Mouse (Mus musculus) kidney, adult 18-20 months (tissue): ENCODE measurements around the gene B3gnt3.
"Not testable (repeated sequence)": the region's sequence is repeated elsewhere in the genome, so short reads cannot be mapped to it uniquely, and the experiment has no call there.

Experiments used
- DNase-seq: peaks from one replicate; pipeline ENCODE4 v3.0.0; 2021

Gene B3gnt3

DNA sequence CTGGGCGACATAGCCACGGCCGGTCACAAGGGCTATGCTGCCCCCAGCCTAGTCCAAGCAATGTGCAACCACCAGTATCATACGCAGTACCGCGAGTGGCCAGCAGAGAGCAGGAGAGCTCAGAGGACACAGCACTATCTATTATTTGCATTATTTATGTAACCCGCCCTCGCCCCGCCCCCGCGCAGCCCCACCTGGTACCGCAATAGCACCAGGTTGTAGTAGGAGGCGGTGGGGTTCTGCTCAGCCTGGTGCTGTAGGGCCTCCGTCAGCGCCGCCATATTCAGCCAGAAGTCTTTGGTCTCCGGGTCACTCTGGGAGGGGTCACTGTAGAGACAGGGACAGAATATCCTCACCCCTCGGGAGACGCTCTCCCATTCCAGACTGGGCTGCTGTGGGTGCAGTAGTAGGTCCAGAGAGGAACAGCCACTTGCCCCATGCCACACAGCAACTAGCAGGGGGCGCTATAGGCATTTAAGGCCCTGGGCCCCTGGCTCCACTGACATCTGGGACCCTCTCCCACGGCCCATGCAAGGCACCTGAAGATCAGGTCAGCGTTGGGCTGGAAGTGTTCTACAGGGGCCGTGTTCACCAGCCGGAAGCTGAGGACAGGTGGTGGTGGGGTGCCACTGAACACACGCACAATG is 8.3 kb upstream of the B3gnt3 start:
- DNase-seq: peak; percentile 86

DNA sequence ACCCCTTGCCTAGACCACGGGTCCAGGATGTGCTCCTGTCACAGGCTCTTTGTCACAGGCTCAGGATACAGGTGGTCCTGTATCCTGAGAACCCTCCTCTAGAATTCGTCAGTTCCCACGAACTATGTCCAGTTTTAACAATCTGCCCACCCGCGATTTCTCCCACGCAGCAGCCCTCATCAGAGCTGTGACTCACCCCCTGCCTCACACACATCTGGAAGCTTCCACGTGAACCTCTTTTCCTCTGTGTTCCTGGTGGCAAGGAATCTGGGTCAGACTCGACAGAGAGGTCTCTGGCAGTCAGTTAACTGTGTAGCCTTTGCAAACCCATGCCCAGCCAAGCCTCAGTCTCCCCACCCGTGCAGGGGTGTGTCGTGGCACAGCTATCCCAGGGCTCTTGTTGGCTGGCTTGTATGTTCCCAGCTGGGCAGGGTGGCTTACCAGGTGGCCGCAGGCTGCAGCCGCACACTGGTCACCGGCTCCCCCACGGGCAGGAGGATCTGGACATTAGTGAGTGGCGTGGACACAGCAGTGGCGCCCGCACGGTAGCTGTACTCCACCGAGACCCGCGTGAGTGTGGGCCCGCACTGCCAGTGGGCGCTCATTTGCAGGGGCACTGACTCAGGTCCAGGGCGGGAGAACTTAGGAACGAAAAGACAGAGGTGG is 7.7 kb upstream of the B3gnt3 start:
- no peak for DNase-seq

DNA sequence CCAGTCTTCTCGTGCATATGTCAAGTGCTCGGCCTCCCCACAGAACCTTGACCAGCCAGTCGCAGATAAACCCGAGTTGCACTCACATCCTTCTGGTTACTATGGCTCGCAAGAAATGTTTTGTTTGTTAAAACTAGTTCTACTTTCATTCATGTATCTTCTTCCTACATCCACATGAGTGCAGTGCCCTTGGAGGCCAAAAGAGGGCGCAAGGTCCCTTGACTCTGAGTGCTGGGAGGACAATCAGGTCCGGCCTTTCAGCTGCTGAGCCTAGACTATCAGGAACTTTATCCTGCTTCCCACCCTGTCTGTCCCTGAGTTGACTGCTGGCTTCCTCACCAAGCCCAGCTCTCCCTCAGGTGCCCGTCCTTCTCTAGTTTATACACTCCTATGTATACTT is 6.3 kb upstream of the B3gnt3 start:
- DNase-seq: peak; percentile 45

DNA sequence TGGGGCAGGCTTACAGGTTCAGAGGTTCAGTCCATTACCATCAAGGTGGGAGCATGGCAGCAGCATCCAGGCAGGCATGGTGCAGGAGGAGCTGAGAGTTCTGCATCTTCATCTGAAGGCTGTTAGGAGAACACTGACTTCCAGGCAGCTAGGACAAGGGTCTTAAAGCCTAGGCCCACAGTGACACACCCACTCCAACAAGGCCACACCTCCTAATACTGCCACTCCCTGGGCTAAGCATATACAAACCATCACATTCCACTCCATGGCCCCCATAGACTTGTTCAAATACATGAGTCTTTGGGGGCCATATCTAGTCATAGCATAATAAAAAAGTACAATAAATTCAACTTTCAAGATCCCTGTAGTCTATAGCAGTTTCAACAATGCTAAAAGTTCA is 1.8 kb upstream of the B3gnt3 start:
- DNase-seq: not testable (repeated sequence)

DNA sequence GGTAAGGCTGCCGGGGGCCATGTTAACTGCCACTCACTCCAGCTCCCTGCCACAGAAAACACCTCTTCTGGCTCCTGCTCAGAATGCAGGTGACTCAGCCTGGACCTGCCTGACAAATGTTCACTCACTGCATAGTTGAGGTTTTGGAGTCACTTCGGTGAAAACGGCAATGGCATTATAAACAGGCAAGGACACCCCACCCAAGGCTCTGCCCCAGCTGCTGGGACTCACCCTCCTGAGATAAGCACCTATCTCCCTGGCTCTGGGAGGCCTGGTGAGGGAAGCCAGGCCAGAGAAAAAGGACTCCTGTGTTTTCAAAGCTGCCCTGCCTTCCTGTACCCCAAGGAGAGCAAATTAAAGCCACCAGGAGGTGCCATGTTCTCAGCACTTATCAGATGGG is 1.3 kb upstream of the B3gnt3 start:
- DNase-seq: no peak

DNA sequence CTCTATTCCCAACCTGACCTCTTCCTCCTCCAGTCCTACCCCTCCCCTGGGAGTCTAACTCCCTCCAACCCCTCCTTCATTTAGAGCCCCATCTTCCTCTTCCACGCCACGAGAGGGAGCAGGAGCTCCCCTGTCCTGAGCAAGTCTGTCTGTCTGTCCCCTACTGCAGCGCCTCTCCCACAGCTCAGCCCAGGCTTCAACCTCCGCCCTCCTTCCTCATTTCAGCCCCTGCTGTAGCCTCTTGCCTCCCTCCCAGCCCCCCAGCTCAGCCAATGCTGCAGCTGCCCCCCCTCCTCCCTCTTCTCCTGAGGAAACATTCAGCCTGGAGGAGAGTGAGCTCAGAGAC is 471 bp upstream of the B3gnt3 start:
- no peak for DNase-seq

- DNase-seq: no peak
Observed at GRCm38 (mm10) chr8:71700493-71701269, 908 bp downstream of the B3gnt3 start.

DNA sequence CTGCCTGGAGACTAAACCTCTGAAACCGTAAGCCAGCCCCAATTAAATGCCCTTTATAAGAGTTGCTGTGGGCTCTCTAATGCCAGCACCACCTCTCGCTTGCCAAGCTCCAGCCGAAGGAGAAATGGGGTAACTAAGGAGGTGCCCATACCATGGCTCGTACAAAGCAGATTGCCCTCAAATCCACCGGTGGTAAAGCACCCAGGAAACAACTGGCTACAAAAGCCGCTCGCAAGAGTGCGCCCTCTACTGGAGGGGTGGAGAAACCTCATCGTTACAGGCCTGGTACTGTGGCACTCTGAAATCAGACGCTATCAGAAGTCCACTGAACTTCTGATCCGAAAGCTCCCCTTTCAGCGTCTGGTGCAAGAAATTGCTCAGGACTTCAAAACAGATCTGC is 6.1 kb downstream of the B3gnt3 start:
- not testable (repeated sequence) for DNase-seq

GRCm38 (mm10) chr8:71693166-71694041 is 8.2 kb downstream of the B3gnt3 start:
- DNase-seq: no peak

DNA sequence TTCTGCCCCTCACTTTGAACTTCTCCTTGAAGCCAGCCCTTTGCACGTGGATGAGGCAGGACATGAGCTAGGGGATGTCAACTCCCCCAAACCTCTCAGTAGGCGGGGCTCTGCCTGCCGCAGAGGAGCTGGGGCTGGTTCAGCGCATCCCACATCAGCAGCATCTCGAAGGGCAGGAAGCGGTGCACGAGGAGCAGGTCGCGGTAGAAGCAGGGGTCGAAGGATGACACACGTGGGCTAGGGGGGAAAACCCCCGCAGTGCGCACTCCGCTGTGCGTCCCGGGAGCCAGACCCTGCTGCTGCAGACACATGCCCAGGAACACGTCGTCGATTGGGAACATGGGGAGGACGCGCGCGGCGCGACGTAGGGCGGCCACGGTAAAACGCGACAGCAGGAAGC is 9.1 kb downstream of the B3gnt3 start:
- no peak for DNase-seq

- no peak for DNase-seq
Observed at GRCm38 (mm10) chr8:71689028-71689427, 12.6 kb downstream of the B3gnt3 start, which contains the start of gene Insl3. Gene Insl3 (plus strand): TSS chr8:71689214.

DNA sequence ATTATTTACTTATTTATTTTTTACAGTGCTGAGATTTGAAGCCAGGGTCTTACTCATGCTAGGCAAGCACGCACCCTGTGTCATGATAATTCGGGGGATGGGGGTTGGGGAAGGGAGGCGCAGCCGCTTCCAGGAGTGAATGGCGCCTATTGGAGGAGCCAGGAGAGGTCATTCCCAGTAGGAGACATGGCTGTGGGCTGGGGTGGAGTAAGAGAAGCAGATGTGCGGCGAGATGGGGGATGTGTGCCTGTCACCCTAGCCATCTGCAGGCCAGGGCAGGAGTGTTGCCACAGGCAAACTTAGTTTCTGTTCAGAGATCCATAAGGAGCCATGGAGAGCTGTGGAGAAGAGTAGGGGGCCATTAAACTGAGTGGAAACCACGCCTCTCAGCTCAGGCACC is 14.0 kb downstream of the B3gnt3 start:
- no peak for DNase-seq

- no peak for DNase-seq
Observed at GRCm38 (mm10) chr8:71686143-71686734, 15.3 kb downstream of the B3gnt3 start.

DNA sequence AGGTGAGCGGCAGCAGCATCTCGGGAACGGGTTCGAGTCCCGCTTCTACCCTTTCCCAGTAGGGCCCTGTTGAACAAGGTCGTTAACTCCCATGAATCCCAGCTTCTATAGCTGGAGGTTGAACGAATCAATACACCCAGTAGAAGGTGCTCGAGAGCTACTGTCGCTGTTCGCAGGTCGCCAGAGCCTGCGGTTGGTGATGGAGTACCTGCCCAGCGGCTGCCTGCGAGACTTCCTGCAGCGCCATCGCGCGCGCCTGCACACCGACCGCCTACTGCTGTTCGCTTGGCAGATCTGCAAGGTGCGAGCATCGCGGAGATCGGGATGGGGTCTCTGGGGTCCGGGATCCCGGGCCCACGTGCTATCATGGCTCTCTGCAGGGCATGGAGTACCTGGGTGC is 16.0 kb downstream of the B3gnt3 start:
- DNase-seq: no peak

GRCm38 (mm10) chr8:71684701-71685100 is 16.9 kb downstream of the B3gnt3 start:
- DNase-seq: no peak

GRCm38 (mm10) chr8:71682832-71683231 is 18.8 kb downstream of the B3gnt3 start:
- no peak for DNase-seq

DNA sequence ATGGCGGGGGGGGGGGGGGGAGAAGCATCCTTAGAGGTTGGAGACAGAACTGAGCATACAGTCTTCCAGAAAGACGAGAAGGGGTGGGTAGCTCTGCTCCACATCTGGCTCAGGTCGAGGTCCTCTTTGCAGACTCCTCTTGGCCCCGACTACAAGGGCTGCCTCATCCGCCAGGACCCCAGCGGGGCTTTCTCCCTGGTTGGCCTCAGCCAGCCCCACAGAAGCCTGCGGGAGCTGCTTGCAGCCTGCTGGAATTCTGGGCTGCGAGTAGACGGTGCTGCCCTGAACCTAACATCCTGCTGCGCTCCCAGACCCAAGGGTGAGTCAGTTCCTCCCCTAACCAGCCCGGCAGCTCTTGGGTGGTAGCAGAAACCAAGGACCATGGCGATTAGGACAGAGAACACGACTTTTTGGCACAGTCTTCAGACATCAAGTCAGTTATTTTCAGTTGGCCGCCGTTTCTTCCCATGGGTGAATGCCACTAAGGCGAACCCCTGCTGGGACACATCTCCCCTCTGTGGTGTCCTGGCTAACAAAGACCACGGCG is 20.1 kb downstream of the B3gnt3 start:
- DNase-seq: no peak

- no peak for DNase-seq
Observed at GRCm38 (mm10) chr8:71680471-71680870, 21.1 kb downstream of the B3gnt3 start.

DNA sequence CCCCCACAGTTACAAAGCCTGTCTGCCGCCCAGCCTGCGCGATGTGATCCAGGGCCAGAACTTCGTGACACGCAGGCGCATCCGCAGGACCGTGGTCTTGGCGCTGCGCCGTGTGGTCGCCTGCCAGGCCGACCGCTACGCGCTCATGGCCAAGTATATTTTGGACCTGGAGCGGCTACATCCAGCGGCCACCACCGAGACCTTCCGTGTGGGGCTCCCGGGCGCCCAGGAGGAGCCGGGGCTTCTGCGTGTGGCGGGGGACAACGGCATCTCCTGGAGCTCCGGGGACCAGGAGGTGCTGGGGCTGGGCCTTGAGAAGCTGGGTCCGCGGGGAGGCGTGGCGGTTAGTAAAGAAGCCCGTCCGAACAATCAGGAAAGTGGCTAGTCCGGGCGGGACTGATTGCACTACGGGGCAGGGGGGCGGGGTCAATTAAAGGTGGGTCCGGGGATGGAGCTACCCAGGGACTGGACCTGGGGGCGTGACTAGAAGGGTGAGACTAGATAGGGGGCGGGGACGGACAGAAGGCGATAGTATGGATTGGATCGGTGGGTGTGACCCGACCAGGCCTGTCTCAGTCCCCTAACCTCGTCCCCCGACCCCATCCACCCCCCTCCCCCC is 21.9 kb downstream of the B3gnt3 start:
- DNase-seq: no peak

DNA sequence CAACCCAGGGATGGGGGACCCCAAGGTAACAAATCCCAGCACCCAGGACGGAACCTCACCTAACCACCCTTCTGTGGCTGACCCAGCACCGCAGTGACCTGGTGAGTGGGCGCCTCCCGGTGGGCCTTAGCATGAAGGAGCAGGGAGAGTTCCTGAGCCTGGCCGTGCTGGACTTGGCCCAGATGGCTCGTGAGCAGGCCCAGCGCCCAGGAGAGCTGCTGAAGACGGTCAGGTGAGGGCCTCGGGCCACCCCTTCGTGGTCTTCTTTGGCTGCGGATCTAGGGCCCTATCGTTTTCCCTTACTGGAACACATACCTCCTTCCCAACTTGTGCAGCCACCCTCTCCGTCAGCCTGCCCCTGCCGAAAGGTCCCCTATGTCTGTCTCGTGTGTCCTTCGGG is 22.5 kb downstream of the B3gnt3 start:
- no peak for DNase-seq

DNA sequence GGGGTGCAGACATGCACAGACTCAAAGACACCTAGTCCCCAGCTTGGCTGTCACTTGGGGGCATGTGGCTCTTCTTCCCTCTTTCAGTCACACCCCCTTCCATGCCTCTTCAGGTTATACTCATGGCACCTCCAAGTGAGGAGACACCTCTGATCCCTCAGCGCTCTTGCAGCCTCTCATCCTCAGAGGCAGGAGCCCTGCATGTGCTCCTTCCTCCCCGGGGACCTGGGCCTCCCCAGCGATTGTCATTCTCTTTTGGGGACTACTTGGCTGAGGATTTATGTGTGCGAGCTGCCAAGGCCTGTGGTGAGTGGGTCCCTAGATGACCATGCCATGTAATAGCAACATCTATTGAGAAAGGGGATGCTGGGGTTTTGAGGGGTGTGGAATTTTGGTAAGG is 23.4 kb downstream of the B3gnt3 start:
- no peak for DNase-seq

- no peak for DNase-seq
Observed at GRCm38 (mm10) chr8:71677555-71677954, 24.0 kb downstream of the B3gnt3 start.
